Mouse (Mus musculus): ENCODE measurements around the gene Ecsit.
A peak's percentile ranks its signal among the peaks of the same experiment; 100 is the strongest.
"Not testable (repeated sequence)": the region's sequence is repeated elsewhere in the genome, so short reads cannot be mapped to it uniquely, and the experiment has no call there.

Gene Ecsit

DNA sequence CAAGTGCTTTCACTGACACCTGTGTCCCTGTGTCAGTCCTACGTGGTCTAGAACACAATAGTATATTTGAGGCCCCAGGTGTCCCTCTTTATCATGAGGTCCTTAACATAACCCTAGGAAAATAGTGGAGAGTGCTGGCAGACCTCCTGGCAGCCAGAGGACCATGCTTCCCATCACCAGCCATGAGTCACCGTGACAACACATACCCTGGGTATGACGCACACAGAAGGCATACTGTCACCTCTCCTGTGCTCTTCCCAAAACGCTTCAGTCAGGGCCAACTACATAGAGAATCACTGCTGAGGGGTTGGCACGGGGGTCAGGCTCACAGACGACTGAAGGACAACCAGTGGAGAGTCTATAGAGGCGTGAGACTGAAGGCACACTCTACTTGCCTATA lies 4.7 kb upstream of the Ecsit start:
- peak; percentile 82 for DNase-seq (ENCODE audit: low read depth, low spot score)

- DNase-seq (ENCODE audit: low read depth, low spot score): peak; percentile 6
These were observed 4.0 kb upstream of the Ecsit start for GRCm38 (mm10) chr9:22089281-22089680.

- peak; percentile 12 for DNase-seq (ENCODE audit: low read depth, low spot score)
These were observed 1.9 kb upstream of the Ecsit start for GRCm38 (mm10) chr9:22087034-22087618.

- no peak for DNase-seq (ENCODE audit: low read depth, low spot score)
These were observed 774 bp upstream of the Ecsit start for GRCm38 (mm10) chr9:22086012-22086411.

GRCm38 (mm10) chr9:22084667-22085021 lies 594 bp downstream of the Ecsit start:
- DNase-seq (ENCODE audit: low read depth, low spot score): no peak

DNA sequence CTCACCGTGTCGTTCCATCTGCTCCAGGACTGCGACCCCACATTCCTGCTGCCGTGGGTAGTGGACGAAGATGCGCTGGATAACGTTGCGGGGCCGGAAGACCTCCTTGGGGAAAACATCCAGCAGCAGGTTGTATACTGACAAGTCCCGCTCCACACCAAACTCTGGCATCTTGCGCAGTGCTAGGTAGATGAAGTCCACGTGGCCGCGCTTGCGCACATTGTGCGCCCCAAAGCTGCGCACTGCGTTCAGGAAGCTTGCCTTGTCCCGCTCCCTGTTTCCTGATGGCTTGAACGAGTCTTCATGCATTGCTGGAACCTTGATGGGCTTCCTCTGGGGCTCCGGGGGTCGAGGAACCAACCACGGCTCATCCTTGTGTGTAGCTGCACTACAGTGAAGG lies 9.0 kb downstream of the Ecsit start:
- no peak for DNase-seq (ENCODE audit: low read depth, low spot score)

DNA sequence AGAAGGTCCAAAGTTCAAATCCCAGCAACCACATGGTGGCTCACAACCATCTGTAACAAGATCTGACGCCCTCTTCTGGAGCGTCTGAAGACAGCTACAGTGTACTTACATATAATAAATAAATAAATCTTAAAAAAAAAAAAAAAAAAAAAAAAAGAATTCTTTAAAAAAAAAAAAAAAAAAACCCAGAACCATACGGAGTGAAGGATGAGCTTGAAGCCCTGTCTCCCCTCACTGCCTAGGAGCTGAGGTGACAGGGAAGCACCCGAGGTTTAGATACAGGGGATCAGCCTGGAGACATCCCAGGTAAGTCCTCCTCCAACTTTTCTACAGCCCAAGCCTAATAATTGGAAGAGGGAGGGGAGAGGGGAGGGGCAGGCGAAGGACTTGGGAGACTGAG lies 9.5 kb downstream of the Ecsit start:
- not testable (repeated sequence) for DNase-seq (ENCODE audit: low read depth, low spot score)

DNA sequence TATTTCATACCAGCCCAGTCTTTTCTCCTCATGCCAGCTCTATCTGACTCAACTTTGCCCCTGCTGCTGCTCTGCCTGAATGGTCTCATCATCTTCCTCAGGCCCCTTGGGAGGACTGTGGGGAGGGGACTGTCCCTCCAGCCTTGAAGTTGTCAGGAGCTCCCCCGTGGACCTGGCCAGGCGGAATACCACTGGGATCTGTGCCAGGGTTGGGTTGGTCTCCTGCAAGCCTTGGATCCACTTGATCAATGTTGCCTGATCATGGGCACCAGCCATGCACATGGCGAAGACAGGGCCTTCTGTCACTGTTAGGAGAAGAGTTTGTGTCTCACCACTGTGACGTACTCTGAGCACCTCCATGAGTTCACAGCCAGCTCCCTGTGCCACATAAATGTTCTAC lies 13.0 kb downstream of the Ecsit start:
- DNase-seq (ENCODE audit: low read depth, low spot score): no peak

DNA sequence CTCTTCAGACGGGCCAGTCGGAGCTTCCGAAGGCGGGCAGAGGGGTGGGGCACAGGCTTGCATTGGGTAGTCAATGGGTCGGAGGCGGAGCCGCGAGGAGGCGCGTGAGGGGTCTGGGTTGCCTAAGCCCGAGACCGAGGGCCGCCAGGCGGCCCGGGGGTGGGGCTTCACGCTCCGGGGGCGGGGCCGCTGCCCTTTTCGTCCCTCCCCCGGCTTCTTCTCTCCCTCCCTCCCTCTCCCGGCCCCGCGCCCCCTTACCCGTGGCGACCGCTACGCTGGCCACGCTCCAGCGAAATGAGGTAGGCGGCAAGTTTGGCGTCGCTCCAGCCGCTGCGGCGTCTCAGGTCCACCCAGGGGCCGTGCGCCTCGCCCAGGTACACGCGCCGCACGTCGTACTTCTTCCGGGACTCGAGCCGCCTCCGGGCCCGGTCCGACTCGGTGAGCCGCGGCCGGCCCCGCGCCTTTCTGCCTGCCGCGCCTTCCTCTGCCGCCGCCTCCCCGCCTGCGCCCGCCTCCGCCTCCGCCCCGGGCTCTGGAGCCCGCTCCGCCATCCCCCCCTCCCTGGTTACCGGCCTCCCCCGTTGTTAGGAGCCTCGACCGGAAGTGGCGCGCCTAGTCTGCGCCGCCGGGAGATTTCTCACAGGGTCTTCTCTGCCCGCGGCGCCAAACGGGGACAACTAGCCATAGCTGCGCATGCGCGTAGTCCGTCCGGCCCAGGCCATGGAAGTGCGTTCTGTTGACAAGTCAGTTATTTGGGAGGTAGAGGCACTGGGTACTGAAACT lies 14.3 kb downstream of the Ecsit start, which contains the start of the genes Gm49318 and Zfp653:
TSS of gene Gm49318 (minus strand) at position 469 of the 783 bp plus-strand sequence.
TSS of gene Zfp653 (minus strand) at position 586 of the 783 bp plus-strand sequence.
- peak; percentile 97 for DNase-seq (ENCODE audit: low read depth, low spot score)

- DNase-seq (ENCODE audit: low read depth, low spot score): peak; percentile 11
These were observed 15.2 kb downstream of the Ecsit start for GRCm38 (mm10) chr9:22069881-22070553.

DNA sequence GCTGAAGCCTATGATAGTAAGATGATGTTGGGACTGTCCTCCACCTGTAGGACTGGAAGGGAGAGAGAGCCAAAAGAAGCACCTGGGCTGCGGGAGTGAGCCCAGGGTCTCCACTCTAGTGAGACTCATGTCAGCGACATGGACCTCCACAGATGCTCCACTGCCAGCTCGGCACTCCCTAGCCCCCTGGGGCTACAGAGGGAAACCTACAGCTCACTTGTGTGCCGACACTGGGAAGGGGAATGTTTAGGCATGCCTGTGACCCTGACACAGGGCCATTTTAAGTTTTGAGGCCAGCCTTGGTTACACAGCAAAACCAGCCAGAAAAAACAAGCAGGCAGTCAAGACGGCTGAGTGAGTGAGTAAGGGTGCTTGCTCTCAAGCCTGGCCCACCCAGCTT lies 18.0 kb downstream of the Ecsit start:
- DNase-seq (ENCODE audit: low read depth, low spot score): no peak

GRCm38 (mm10) chr9:22066433-22066832 lies 18.8 kb downstream of the Ecsit start:
- DNase-seq (ENCODE audit: low read depth, low spot score): peak; percentile 69

DNA sequence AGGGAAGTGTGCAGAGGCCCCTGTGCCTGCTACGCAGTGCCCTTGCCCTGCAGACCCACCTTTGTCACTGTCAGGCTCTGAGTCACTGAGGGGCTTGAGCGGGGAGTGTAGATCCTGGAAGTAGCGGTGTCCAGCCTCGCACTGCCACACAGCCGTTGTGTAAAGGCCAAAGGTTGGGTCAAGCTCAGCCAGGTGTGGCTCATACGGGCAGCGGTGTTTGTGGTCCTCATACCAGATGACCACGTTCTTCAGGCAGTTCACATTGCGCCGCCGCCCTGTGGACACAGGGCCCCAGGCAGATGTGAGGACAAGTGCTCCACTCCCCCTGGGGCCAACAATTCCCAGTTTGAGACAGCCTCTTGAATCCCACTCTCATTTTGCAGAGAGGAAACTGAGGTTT lies 19.6 kb downstream of the Ecsit start:
- DNase-seq (ENCODE audit: low read depth, low spot score): no peak

DNA sequence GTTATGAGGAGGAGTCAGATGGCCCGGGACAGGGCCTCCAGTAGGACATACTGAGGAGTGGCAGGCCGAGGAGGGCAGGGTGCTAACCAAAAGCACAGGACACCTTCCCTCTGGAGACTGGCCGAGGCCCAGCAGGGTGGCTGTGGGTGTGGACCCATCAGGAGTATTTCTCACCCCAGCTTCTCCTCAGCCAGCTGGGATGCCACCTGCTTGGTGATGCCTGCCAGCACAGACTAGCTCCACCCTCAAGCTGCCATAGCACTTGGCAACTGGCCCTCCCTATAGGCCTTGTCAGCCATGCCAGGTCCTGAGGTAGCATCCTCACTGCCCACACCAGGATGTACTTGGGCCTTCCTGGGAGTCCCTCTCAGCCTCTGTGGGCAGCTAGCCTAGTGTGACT lies 20.9 kb downstream of the Ecsit start:
- DNase-seq (ENCODE audit: low read depth, low spot score): no peak

GRCm38 (mm10) chr9:22061339-22061738 lies 23.9 kb downstream of the Ecsit start:
- no peak for DNase-seq (ENCODE audit: low read depth, low spot score)

DNA sequence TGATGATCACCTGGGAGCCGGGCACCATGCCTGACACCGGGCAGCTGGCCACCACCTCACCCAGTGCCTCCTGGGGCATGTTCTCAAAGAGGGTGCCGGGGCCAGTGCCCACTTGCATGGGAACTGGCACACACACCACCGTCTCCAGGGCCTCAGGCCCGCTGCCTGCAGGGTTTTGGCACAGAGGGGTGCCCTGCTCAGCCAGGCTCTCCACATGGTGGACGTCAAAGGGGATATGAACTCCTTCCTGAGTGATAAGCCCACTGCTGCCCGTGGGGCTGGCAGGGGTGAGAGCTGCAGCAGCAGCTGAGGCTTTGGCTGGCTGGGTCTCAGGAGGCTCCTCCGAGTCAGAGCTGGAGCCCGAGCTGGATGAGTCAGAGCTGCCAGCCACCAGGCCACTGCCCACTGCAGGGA lies 27.2 kb downstream of the Ecsit start:
- DNase-seq (ENCODE audit: low read depth, low spot score): peak; percentile 75

DNA sequence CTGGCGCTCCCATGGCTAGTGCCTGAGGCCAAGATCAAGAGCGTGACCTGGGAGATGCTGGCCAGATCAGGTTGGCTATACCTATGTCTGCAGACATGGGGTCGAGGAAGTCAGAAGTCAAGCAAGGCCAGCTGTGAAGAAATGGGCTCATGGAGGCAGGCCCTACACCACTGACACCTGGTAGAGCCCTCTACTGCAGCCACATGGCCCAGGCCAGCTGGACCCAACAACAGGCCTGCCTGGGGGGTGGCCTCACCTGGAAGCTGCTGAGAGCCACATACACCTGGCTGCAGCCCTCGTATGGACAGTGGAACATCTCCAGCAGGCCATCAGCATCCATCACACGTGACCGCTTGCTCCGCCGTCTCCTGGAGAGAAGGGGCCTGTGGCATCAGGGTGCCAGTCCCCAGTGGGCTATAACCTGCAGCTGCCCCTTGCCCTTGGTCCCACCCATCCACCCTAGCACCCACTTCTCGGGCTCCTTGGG lies 28.2 kb downstream of the Ecsit start:
- no peak for DNase-seq (ENCODE audit: low read depth, low spot score)

GRCm38 (mm10) chr9:22056303-22056910 lies 28.8 kb downstream of the Ecsit start:
- no peak for DNase-seq (ENCODE audit: low read depth, low spot score)

DNA sequence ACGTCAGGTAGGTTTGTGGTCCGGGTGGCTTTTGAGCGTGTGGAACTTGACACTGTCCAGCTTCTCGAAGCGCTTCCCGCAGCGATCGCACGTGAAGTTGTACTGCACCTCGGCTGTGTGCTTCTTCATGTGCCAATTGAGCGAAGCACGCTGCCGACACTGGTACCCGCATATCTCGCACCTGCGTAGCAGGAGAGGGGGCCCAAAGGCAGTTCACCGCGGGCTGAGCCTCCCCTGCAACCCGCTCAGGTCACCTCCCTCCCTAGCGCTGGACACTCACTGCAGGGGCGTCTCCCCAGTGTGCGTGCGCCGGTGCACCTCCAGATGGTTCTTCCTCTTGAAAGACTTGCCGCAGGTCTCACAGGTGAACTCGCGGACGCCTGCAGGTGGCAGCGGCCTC lies 29.5 kb downstream of the Ecsit start:
- no peak for DNase-seq (ENCODE audit: low read depth, low spot score)

GRCm38 (mm10) chr9:22054411-22055076 lies 30.7 kb downstream of the Ecsit start:
- no peak for DNase-seq (ENCODE audit: low read depth, low spot score)

- no peak for DNase-seq (ENCODE audit: low read depth, low spot score)
These were observed 31.6 kb downstream of the Ecsit start for GRCm38 (mm10) chr9:22053657-22054056.

GRCm38 (mm10) chr9:22051958-22052254 lies 33.3 kb downstream of the Ecsit start, which contains the start of gene Elavl3:
TSS of gene Elavl3 (minus strand) at chr9:22052023.
- DNase-seq (ENCODE audit: low read depth, low spot score): no peak

Measured in 3T3-L1 (cell line).